Mouse (Mus musculus): ENCODE data around the gene Gm29423.
"Not testable (repeated sequence)": the region's sequence is repeated elsewhere in the genome, so short reads cannot be mapped to it uniquely, and the experiment has no call there.

- not testable (repeated sequence) for TF ChIP-seq ZKSCAN1 (IDR thresholded peaks at IDR 0.05; ENCODE audit: low read depth, low read length); POLR2A (IDR thresholded peaks at IDR 0.05; ENCODE audit: control insufficient read depth in 1 of 2, insufficient read depth in 1 of 2, low read depth in 1 of 2, low read length in 2 of 2, poor library complexity in 1 of 2); GATA1 (IDR thresholded peaks at IDR 0.05; ENCODE audit: low read depth, low read length); USF1 (IDR thresholded peaks at IDR 0.05; ENCODE audit: low read depth, low read length); SIN3A (IDR thresholded peaks at IDR 0.05; ENCODE audit: low read length); RCOR1 (IDR thresholded peaks at IDR 0.05; ENCODE audit: low read depth, low read length); POLR2AphosphoS5 (IDR thresholded peaks at IDR 0.05; ENCODE audit: borderline replicate concordance, low read depth, low read length); CHD1 (IDR thresholded peaks at IDR 0.05; ENCODE audit: low read depth, low read length); TAL1 (IDR thresholded peaks at IDR 0.05; ENCODE audit: low read length)
Measured at GRCm38 (mm10) chrY:70273542-70273941, 29.5 kb downstream of the Gm29423 start, which contains the start of gene Gm21118.

All from MEL (cell line).